Mouse (Mus musculus) heart, adult 2 months (tissue): ENCODE results near the gene Insl3.

Experiments used
- CTCF ChIP-seq: fragments of 200-600 bp; IDR thresholded peaks from 2 replicates; pipeline ENCODE4 v1.8.1; 2022; ENCODE audit warnings: antibody characterized with exemption, mild to moderate bottlenecking, moderate library complexity
- POLR2A ChIP-seq: fragments of 200-500 bp; IDR thresholded peaks from 2 replicates; pipeline ENCODE4 v1.6.1; 2011; ENCODE audit warnings: mild to moderate bottlenecking, low read depth, low read length, control low read depth; ENCODE audit not compliant: insufficient read depth

- TF ChIP-seq CTCF (no peak), POLR2A (no peak)
Measured at GRCm38 (mm10) chr8:71711574-71711973, 22.6 kb downstream of the Insl3 start.
